Mouse (Mus musculus) limb, embryonic 13.5 days (tissue): ENCODE measurements around the gene Sema3a. TPM values are rescaled to one million over a fixed set of nuclear protein-coding genes. Genes with fewer than 3 reads are reported as not detected.

Experiments used
- ATAC-seq: fragments of 200-750 bp; cut with Nextera tagmentation; 2 replicates; pipeline ENCODE4 v1.8.0; 2017; ENCODE audit warnings: low read depth, moderate number of reproducible peaks, moderate TSS enrichment; ENCODE audit not compliant: low FRiP score
- H3K27ac ChIP-seq: fragments of 300-500 bp; sonication (generic); 2 replicates; pipeline ENCODE4 v1.5.1; 2015; ENCODE audit warnings: inconsistent platforms, mild to moderate bottlenecking, moderate library complexity
- H3K27me3 ChIP-seq: fragments of 300-500 bp; sonication (generic); 2 replicates; pipeline ENCODE4 v1.6.1; 2015; ENCODE audit warnings: mild to moderate bottlenecking, inconsistent platforms
- H3K36me3 ChIP-seq: fragments of 300-500 bp; sonication (generic); 2 replicates; pipeline ENCODE4 v1.6.1; 2015; ENCODE audit warnings: inconsistent platforms, mild to moderate bottlenecking, moderate library complexity
- H3K4me1 ChIP-seq: fragments of 300-500 bp; sonication (generic); 2 replicates; pipeline ENCODE4 v1.6.1; 2015; ENCODE audit warnings: inconsistent platforms
- H3K4me2 ChIP-seq: fragments of 300-500 bp; sonication (generic); replicated peaks from 2 replicates; pipeline ENCODE4 v1.6.1; 2015; ENCODE audit warnings: inconsistent platforms, mild to moderate bottlenecking, moderate library complexity
- H3K4me3 ChIP-seq: fragments of 300-500 bp; sonication (generic); 2 replicates; pipeline ENCODE4 v1.5.1; 2015; ENCODE audit warnings: moderate library complexity, mild to moderate bottlenecking, inconsistent platforms
- H3K9ac ChIP-seq: fragments of 300-500 bp; sonication (generic); 2 replicates; pipeline ENCODE4 v1.6.1; 2015; ENCODE audit warnings: mild to moderate bottlenecking, inconsistent platforms
- H3K9me3 ChIP-seq: fragments of 300-500 bp; sonication (generic); 2 replicates; pipeline ENCODE4 v1.6.1; 2016; ENCODE audit warnings: inconsistent platforms
- WGBS: fragments of 180-500 bp; shearing (Covaris S2); methylation state at CpG from one replicate; pipeline ENCODE4 v1.1.7; 2015; 5-methylcytosine and 5-hydroxymethylcytosine counted together
- polyA plus RNA-seq: library from polyadenylated mRNA; unstranded; fragments of >200 nt; fragmentation: Nextera tagmentation; extraction: Ambion mirVana; gene quantifications from 2 replicates; pipeline ENCODE4 v1.2.1, GENCODE M21; 2015

Sema3a gene
- polyA plus RNA-seq = 55.4 and 60.3 TPM in 2 replicates

GRCm38 (mm10) chr5:13125241-13125692, at the start of gene Sema3a:
TSS of gene Sema3a (plus strand) at chr5:13125414.
- peak within 1 kb of the TSS; percentile 85 for H3K27ac ChIP-seq
- peak; percentile 92 for ATAC-seq
- WGBS = 6% methylated on average over 13 of the region's 13 CpGs
- H3K4me2 ChIP-seq = peak within 1 kb of the TSS; percentile 67
- peak within 1 kb of the TSS; percentile 49 for H3K4me3 ChIP-seq
- peak within 1 kb of the TSS; percentile 66 for H3K9ac ChIP-seq
- peaks cover 17% of the 10 kb centered on the region; the same call in 1 of the 2 replicates for H3K4me1 ChIP-seq
- H3K36me3 ChIP-seq = no peaks in the 10 kb centered on the region
- no peaks in the 10 kb centered on the region for H3K27me3 ChIP-seq
- no peaks in the 10 kb centered on the region for H3K9me3 ChIP-seq

- no peaks in the 10 kb centered on the region for H3K4me1 ChIP-seq
- H3K27ac ChIP-seq = no peak overlapping the region
- peak; percentile 59; the same call in 1 of the 2 replicates for ATAC-seq
- 33% methylated on average over 6 of the region's 6 CpGs for WGBS
- H3K9ac ChIP-seq = no peak overlapping the region
- no peak overlapping the region for H3K4me3 ChIP-seq
- H3K27me3 ChIP-seq = no peaks in the 10 kb centered on the region
- H3K36me3 ChIP-seq = no peaks in the 10 kb centered on the region
- H3K4me2 ChIP-seq = no peak overlapping the region
- no peaks in the 10 kb centered on the region for H3K9me3 ChIP-seq
Measured at GRCm38 (mm10) chr5:13084777-13085439, 40.3 kb upstream of the Sema3a start.

GRCm38 (mm10) chr5:13090431-13090830, 34.8 kb upstream of the Sema3a start:
- ATAC-seq = no peak

GRCm38 (mm10) chr5:13109522-13109921, 15.7 kb upstream of the Sema3a start:
- Histone ChIP-seq H3K27ac (no peak overlapping the region), H3K9ac (no peak overlapping the region), H3K4me1 (0 out of 2 replicates have a peak, but pooled peaks cover 7% of the 10 kb centered on the region), H3K4me3 (no peak overlapping the region), H3K9me3 (no peaks in the 10 kb centered on the region), H3K36me3 (no peaks in the 10 kb centered on the region), H3K27me3 (no peaks in the 10 kb centered on the region), H3K4me2 (no peak overlapping the region)
- WGBS = 23% methylated on average over 2 of the region's 2 CpGs
- no peak for ATAC-seq

More at GRCm38 (mm10) chr5:13090431-13090830, 34.8 kb upstream of the Sema3a start:
- Histone ChIP-seq H3K27me3 (no peaks in the 10 kb centered on the region), H3K36me3 (no peaks in the 10 kb centered on the region), H3K4me1 (no peaks in the 10 kb centered on the region), H3K9ac (no peak overlapping the region), H3K9me3 (no peaks in the 10 kb centered on the region), H3K4me3 (no peak overlapping the region), H3K4me2 (no peak overlapping the region), H3K27ac (no peak overlapping the region)
- WGBS = 77% methylated on average over 1 of the region's 1 CpGs

- Histone ChIP-seq H3K9ac (no peak overlapping the region), H3K4me1 (no peaks in the 10 kb centered on the region), H3K27ac (no peak overlapping the region), H3K36me3 (no peaks in the 10 kb centered on the region), H3K9me3 (no peaks in the 10 kb centered on the region), H3K4me2 (no peak overlapping the region), H3K4me3 (no peak overlapping the region), H3K27me3 (no peaks in the 10 kb centered on the region)
- no peak for ATAC-seq
- WGBS = 80% methylated on average over 8 of the region's 8 CpGs
Measured at GRCm38 (mm10) chr5:13117236-13117635, 8.0 kb upstream of the Sema3a start.

GRCm38 (mm10) chr5:13125757-13126156, 543 bp downstream of the Sema3a start:
- peak; percentile 32; the same call in 1 of the 2 replicates for ATAC-seq

GRCm38 (mm10) chr5:13126196-13126595, 982 bp downstream of the Sema3a start:
- no peak for ATAC-seq
- H3K9me3 ChIP-seq = no peaks in the 10 kb centered on the region
- H3K36me3 ChIP-seq = no peaks in the 10 kb centered on the region
- peak overlapping the region; percentile 66 for H3K9ac ChIP-seq
- H3K4me3 ChIP-seq = peak overlapping the region; percentile 49
- H3K4me1 ChIP-seq = peaks cover 17% of the 10 kb centered on the region; the same call in 1 of the 2 replicates
- 4% methylated on average over 4 of the region's 4 CpGs for WGBS
- no peaks in the 10 kb centered on the region for H3K27me3 ChIP-seq
- H3K27ac ChIP-seq = peak overlapping the region; percentile 85; the same call in 1 of the 2 replicates
- H3K4me2 ChIP-seq = peak overlapping the region; percentile 67

More at GRCm38 (mm10) chr5:13125757-13126156, 543 bp downstream of the Sema3a start:
- Histone ChIP-seq H3K4me1 (peaks cover 17% of the 10 kb centered on the region; the same call in 1 of the 2 replicates), H3K9me3 (no peaks in the 10 kb centered on the region), H3K9ac (peak overlapping the region; percentile 66), H3K4me2 (peak overlapping the region; percentile 67), H3K27me3 (no peaks in the 10 kb centered on the region), H3K4me3 (peak overlapping the region; percentile 49), H3K27ac (peak overlapping the region; percentile 85), H3K36me3 (no peaks in the 10 kb centered on the region)
- WGBS = 6% methylated on average over 9 of the region's 9 CpGs

- peak overlapping the region; percentile 67 for H3K4me2 ChIP-seq
- H3K9ac ChIP-seq = no peak overlapping the region
- H3K36me3 ChIP-seq = no peaks in the 10 kb centered on the region
- peaks cover 17% of the 10 kb centered on the region; the same call in 1 of the 2 replicates for H3K4me1 ChIP-seq
- H3K27ac ChIP-seq = no peak overlapping the region
- peak overlapping the region; percentile 49 for H3K4me3 ChIP-seq
- whole genome bisulfite sequencing = 24% methylated on average over 3 of the region's 3 CpGs
- H3K9me3 ChIP-seq = no peaks in the 10 kb centered on the region
- ATAC-seq = 0 out of 2 replicates have a peak, but pooled peaks have one; percentile 28
- H3K27me3 ChIP-seq = no peaks in the 10 kb centered on the region
Measured at GRCm38 (mm10) chr5:13127121-13127520, 1.9 kb downstream of the Sema3a start.

- H3K27me3 ChIP-seq = no peaks in the 10 kb centered on the region
- H3K4me3 ChIP-seq = no peak overlapping the region
- ATAC-seq = no peak
- H3K4me2 ChIP-seq = no peak overlapping the region
- peaks cover 6% of the 10 kb centered on the region; the same call in 1 of the 2 replicates for H3K4me1 ChIP-seq
- H3K36me3 ChIP-seq = no peaks in the 10 kb centered on the region
- H3K9me3 ChIP-seq = no peaks in the 10 kb centered on the region
- WGBS = 16% methylated on average over 7 of the region's 7 CpGs
- H3K9ac ChIP-seq = no peak overlapping the region
- H3K27ac ChIP-seq = no peak overlapping the region
Measured at GRCm38 (mm10) chr5:13144733-13145457, 19.7 kb downstream of the Sema3a start.

- WGBS = 63% methylated on average over 5 of the region's 5 CpGs
- Histone ChIP-seq H3K9me3 (no peaks in the 10 kb centered on the region), H3K4me3 (no peak overlapping the region), H3K4me2 (no peak overlapping the region), H3K36me3 (no peaks in the 10 kb centered on the region), H3K27ac (no peak overlapping the region), H3K4me1 (peaks cover 8% of the 10 kb centered on the region; the same call in 1 of the 2 replicates), H3K27me3 (no peaks in the 10 kb centered on the region), H3K9ac (no peak overlapping the region)
- no peak for ATAC-seq
Measured at GRCm38 (mm10) chr5:13149909-13150308, 24.7 kb downstream of the Sema3a start.

- H3K36me3 ChIP-seq = no peaks in the 10 kb centered on the region
- no peak overlapping the region for H3K4me2 ChIP-seq
- peaks cover 6% of the 10 kb centered on the region; the same call in 1 of the 2 replicates for H3K4me1 ChIP-seq
- no peak overlapping the region for H3K4me3 ChIP-seq
- H3K27me3 ChIP-seq = no peaks in the 10 kb centered on the region
- H3K27ac ChIP-seq = no peak overlapping the region
- no peak overlapping the region for H3K9ac ChIP-seq
- no peak for ATAC-seq
- no peaks in the 10 kb centered on the region for H3K9me3 ChIP-seq
- WGBS = 41% methylated on average over 2 of the region's 2 CpGs
Measured at GRCm38 (mm10) chr5:13151002-13151401, 25.8 kb downstream of the Sema3a start.
